Mouse (Mus musculus) C2C12 (cell line): ENCODE results near the gene Bub3. TPM values are rescaled to one million over a fixed set of nuclear protein-coding genes. Genes with fewer than 3 reads are reported as not detected.

Experiments
- H3K27me3 ChIP-seq: one replicate; pipeline ENCODE4 v1.6.1; 2011; ENCODE audit not compliant: control insufficient read depth, insufficient read depth, insufficient read length
- H3K36me3 ChIP-seq: one replicate; pipeline ENCODE4 v1.6.1; 2011; ENCODE audit not compliant: control insufficient read depth, insufficient read depth
- H3K4me3 ChIP-seq: one replicate; pipeline ENCODE4 v1.5.1; 2011; ENCODE audit warnings: mild to moderate bottlenecking, control low read depth; ENCODE audit not compliant: poor library complexity, insufficient read depth, severe bottlenecking
- H3K79me2 ChIP-seq: one replicate; pipeline ENCODE4 v1.6.1; 2011; ENCODE audit not compliant: control insufficient read depth, insufficient read depth
- H3K79me3 ChIP-seq: one replicate; pipeline ENCODE4 v1.6.1; 2011; ENCODE audit warnings: low read depth, control low read depth
- H3ac ChIP-seq: one replicate; pipeline ENCODE3; 2011; ENCODE audit warnings: low read depth; ENCODE audit not compliant: control insufficient read depth, insufficient read length
- CEBPB ChIP-seq: IDR thresholded peaks from one replicate; pipeline ENCODE4 v1.6.1; 2011; ENCODE audit warnings: low read depth, mild to moderate bottlenecking, control low read depth, moderate library complexity
- CTCF ChIP-seq: IDR thresholded peaks from one replicate; pipeline ENCODE4 v1.5.1; 2011; ENCODE audit not compliant: control insufficient read depth, insufficient read depth, insufficient read length
- FOSL1 ChIP-seq: IDR thresholded peaks from one replicate; pipeline ENCODE4 v1.8.0; 2011; ENCODE audit warnings: mild to moderate bottlenecking, low read length; ENCODE audit not compliant: poor library complexity, insufficient read depth, severe bottlenecking
- MAX ChIP-seq: IDR thresholded peaks from one replicate; pipeline ENCODE4 v1.6.1; 2011; ENCODE audit warnings: mild to moderate bottlenecking, control low read depth
- MYOD1 ChIP-seq: IDR thresholded peaks from one replicate; pipeline ENCODE4 v1.6.1; 2011; ENCODE audit warnings: low read depth; ENCODE audit not compliant: control insufficient read depth, insufficient read length
- MYOG ChIP-seq: IDR thresholded peaks from one replicate; pipeline ENCODE4 v1.6.1; 2011; ENCODE audit not compliant: control insufficient read depth, insufficient read length; ENCODE audit errors: extremely low read depth
- USF1 ChIP-seq: IDR thresholded peaks from one replicate; pipeline ENCODE4 v1.6.1; 2011; ENCODE audit warnings: low read depth, mild to moderate bottlenecking, control low read depth, moderate library complexity
- polyA plus RNA-seq: library from polyadenylated mRNA; unstranded; fragments of >200 nt; fragmentation: generic; extraction: Trizol; gene quantifications from one replicate; pipeline ENCODE4 v1.2.1, GENCODE M21; 2012; ENCODE audit warnings: missing spikeins

Gene Bub3
- polyA plus RNA-seq, 1 experiment, result 164 TPM

GRCm38 (mm10) chr7:131560697-131561042 lies 648 bp downstream of the Bub3 start:
- peak overlapping the region; percentile 74 for H3ac ChIP-seq
- H3K79me2 ChIP-seq, result peaks cover 56% of the 10 kb centered on the region
- TF ChIP-seq CTCF (no peak), USF1 (no peak), FOSL1 (no peak), MYOG (no peak), MAX (no peak), CEBPB (no peak), MYOD1 (no peak)
- H3K27me3 ChIP-seq, result peaks cover 2% of the 10 kb centered on the region
- H3K36me3 ChIP-seq, result peaks cover 42% of the 10 kb centered on the region
- peak overlapping the region; percentile 50 for H3K4me3 ChIP-seq
- H3K79me3 ChIP-seq, result peaks cover 50% of the 10 kb centered on the region

- Histone ChIP-seq H3ac (no peak overlapping the region), H3K4me3 (no peak overlapping the region), H3K36me3 (peaks cover 27% of the 10 kb centered on the region), H3K79me3 (peaks cover 2% of the 10 kb centered on the region), H3K27me3 (no peaks in the 10 kb centered on the region), H3K79me2 (no peaks in the 10 kb centered on the region)
- TF ChIP-seq CEBPB, result no peak
- TF ChIP-seq MAX, result no peak
- TF ChIP-seq USF1, result no peak
- TF ChIP-seq FOSL1, result no peak
- no peak for TF ChIP-seq MYOD1
- no peak for TF ChIP-seq MYOG
Observed at GRCm38 (mm10) chr7:131575246-131575645, 15.2 kb downstream of the Bub3 start.

GRCm38 (mm10) chr7:131582178-131582577 lies 22.2 kb downstream of the Bub3 start:
- H3K4me3 ChIP-seq, result no peak overlapping the region
- no peaks in the 10 kb centered on the region for H3K79me2 ChIP-seq
- no peaks in the 10 kb centered on the region for H3K36me3 ChIP-seq
- no peak overlapping the region for H3ac ChIP-seq
- H3K79me3 ChIP-seq, result no peaks in the 10 kb centered on the region
- TF ChIP-seq USF1, result no peak
- TF ChIP-seq CEBPB, result no peak
- TF ChIP-seq CTCF, result no peak
- TF ChIP-seq MYOD1, result no peak
- no peak for TF ChIP-seq MAX
- TF ChIP-seq MYOG, result no peak
- no peaks in the 10 kb centered on the region for H3K27me3 ChIP-seq

DNA sequence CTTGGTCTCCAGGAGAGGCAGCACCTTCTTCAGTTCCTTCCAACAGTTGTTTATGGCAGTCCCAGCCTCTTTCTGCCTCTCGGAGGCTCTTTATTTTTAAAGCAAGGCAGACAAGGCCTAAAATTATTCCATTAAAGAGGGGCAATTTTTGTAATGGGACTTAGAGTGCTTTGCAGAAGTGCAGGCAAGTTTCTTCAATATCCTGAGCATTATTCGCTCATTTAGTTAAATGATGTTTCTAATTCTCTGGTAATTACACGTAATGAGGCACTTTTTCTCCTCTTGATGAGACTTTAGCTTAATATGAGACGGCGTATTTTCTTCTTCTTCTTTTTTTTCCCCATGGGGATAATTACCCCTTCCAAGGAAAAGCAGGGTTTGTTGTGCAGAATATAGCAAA lies 25.5 kb downstream of the Bub3 start:
- Histone ChIP-seq H3K79me2 (no peaks in the 10 kb centered on the region), H3K79me3 (no peaks in the 10 kb centered on the region), H3K27me3 (no peaks in the 10 kb centered on the region), H3K4me3 (no peak overlapping the region), H3K36me3 (no peaks in the 10 kb centered on the region), H3ac (no peak overlapping the region)
- no peak for TF ChIP-seq CEBPB
- no peak for TF ChIP-seq MYOG
- no peak for TF ChIP-seq MAX

- Histone ChIP-seq H3K4me3 (no peak overlapping the region), H3K36me3 (no peaks in the 10 kb centered on the region), H3K79me3 (no peaks in the 10 kb centered on the region), H3ac (no peak overlapping the region), H3K27me3 (peaks cover 43% of the 10 kb centered on the region), H3K79me2 (no peaks in the 10 kb centered on the region)
- no peak for TF ChIP-seq FOSL1
- no peak for TF ChIP-seq USF1
- TF ChIP-seq MAX, result no peak
- no peak for TF ChIP-seq MYOD1
- TF ChIP-seq CEBPB, result no peak
- no peak for TF ChIP-seq MYOG
- TF ChIP-seq CTCF, result no peak
Observed at GRCm38 (mm10) chr7:131597779-131598482, 37.9 kb downstream of the Bub3 start.

GRCm38 (mm10) chr7:131598483-131598824 lies 38.4 kb downstream of the Bub3 start:
- no peaks in the 10 kb centered on the region for H3K79me3 ChIP-seq
- no peaks in the 10 kb centered on the region for H3K36me3 ChIP-seq
- no peak overlapping the region for H3K4me3 ChIP-seq
- no peak overlapping the region for H3ac ChIP-seq
- H3K79me2 ChIP-seq, result no peaks in the 10 kb centered on the region
- H3K27me3 ChIP-seq, result peaks cover 43% of the 10 kb centered on the region
- no peak for TF ChIP-seq MYOG
- no peak for TF ChIP-seq USF1
- TF ChIP-seq CTCF, result no peak
- no peak for TF ChIP-seq MYOD1
- no peak for TF ChIP-seq CEBPB
